ENCODE assay signal across 24 mouse cellular contexts in the genomic region with DNA sequence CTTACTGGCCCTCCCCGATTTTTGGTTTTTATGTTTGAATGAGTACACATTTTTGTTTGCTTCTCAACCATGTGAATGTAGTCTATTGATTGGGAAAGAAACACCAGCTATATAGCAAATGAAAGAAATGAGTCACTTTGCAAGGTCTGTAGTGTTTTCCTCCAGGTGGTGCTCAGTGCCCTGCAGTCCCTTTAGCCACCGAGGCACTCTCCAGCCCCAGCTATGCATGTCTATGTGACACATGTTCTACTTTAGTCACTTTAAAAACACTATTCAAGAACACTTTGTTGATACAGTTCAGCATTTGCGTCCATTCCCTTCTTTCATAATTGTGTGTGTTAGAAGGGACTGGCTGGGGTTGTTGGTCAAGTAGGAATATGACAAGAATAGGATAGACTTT. TPM values are rescaled to one million over a fixed set of nuclear protein-coding genes. Genes with fewer than 3 reads are reported as not detected.
"Had no signal": no experiment of that assay in that cellular context is flagged by ENCODE, and none has a peak within 500 bp of the region (broad histone marks: within the 10 kb centered on the region; RNA-seq: fewer than 3 reads in every experiment).

No protein-coding gene starts in this region.

- H3K4me3 ChIP-seq: gastrocnemius, adult 2 months; heart, adult 2 months; heart, embryonic 12.5 days; hindbrain, embryonic 10.5 days; hindbrain, embryonic 12.5 days; intestine, embryonic 15.5 days; layer of hippocampus, adult 2 months; left cerebral cortex, adult 2 months; limb, embryonic 10.5 days; limb, embryonic 12.5 days had no signal

- H3K27me3 ChIP-seq: heart, embryonic 12.5 days; hindbrain, embryonic 12.5 days; intestine, embryonic 15.5 days; limb, embryonic 12.5 days had no signal

- H3K27ac ChIP-seq: gastrocnemius, adult 2 months; heart, adult 2 months; hindbrain, embryonic 10.5 days; hindbrain, embryonic 12.5 days; hindbrain, embryonic 14.5 days; intestine, embryonic 15.5 days; layer of hippocampus, adult 2 months; left cerebral cortex, adult 2 months; limb, embryonic 10.5 days; limb, embryonic 12.5 days had no signal

- ATAC-seq: hindbrain, embryonic 16.5 days; inflammation-experienced regulatory T-cells, adult 6 months; intestine, embryonic 15.5 days; intestine, postnatal 0 days had no signal

- DNase-seq: gastrocnemius, adult 2 months; gastrocnemius, postnatal 10 days; gastrocnemius, postnatal 25 days; heart, adult 2 months; heart, postnatal 10 days; heart, postnatal 4 days; kidney, adult 18-20 months; kidney, adult 8-10 months; kidney, postnatal 10 days; kidney, postnatal 25 days; kidney, postnatal 4 days; liver had no signal

- H3K9me3 ChIP-seq: heart, embryonic 12.5 days; hindbrain, embryonic 10.5 days; hindbrain, embryonic 12.5 days; intestine, embryonic 15.5 days; limb, embryonic 10.5 days; limb, embryonic 12.5 days had no signal

- H3K9ac ChIP-seq: heart, embryonic 12.5 days; hindbrain, embryonic 12.5 days; hindbrain, embryonic 14.5 days; intestine, embryonic 15.5 days; limb, embryonic 12.5 days had no signal

- H3K4me2 ChIP-seq: heart, embryonic 12.5 days; hindbrain, embryonic 12.5 days; hindbrain, embryonic 14.5 days; intestine, embryonic 15.5 days; limb, embryonic 12.5 days had no signal

RNA-seq across cellular contexts. Expression of a gene that starts 59.8 kb away (rescaled TPM):
- polyA plus RNA-seq: inflammation-experienced regulatory T-cells, adult 6 months had no signal
